Mouse (Mus musculus) urinary bladder, postnatal 14 days (tissue): ENCODE results near the gene Tnfrsf8.
"Not testable (repeated sequence)": the region's sequence is repeated elsewhere in the genome, so short reads cannot be mapped to it uniquely, and the experiment has no call there.

Experiments
- DNase-seq: peaks from one replicate; pipeline ENCODE4 v3.0.0; 2021; ENCODE audit warnings: low spot score

The Tnfrsf8 gene

DNA sequence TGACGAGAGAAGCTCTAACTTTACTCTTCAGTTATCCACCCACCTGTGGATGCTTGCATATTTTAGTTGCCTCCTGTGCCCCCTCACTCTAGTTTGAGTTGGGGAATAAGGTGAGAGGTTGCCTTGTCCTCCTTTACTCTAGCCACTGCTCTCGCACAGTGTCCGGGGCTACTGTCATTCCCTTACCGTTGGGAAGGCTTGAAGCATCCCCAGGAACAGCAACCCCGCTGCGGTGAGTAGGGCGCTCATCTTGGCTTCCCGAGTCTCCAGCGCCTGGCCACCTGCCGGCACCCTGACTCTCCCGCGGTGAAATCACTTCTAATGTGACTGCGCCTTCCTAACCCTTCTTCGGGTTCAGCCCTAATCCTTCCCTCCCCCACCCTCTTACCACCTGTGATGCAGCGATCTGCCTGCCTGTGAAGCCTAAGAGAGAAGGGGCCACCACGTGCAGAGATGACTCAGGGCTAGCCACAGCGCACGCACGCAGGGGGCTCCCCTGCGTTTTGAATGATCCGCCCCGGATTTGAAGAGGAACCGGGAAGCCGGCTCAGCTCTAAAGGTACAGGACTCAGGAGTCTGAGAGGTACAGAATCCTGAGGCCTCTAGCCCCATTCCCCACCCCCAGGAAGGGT, at the start of gene Tnfrsf8:
Gene Tnfrsf8, minus strand, starts transcription at position 329 of the 632 bp plus-strand sequence.
- no peak for DNase-seq

DNA sequence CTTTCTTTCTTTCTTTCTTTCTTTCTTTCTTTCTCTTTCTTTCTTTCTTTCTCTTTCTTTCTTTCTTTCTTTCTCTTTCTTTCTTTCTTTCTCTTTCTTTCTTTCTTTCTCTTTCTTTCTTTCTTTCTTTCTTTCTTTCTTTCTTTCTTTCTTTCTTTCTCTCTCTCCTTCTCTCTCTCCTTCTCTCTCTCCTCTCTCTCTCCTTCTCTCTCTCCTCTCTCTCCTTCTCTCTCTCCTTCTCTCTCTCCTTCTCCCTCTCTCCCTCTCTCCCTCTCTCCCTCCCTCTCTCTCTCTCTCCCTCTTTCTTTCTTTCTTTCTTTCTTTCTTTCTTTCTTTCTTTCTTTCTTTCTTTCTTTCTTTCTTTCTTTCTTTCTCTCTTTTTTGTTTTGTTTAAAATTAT, 46.7 kb upstream of the Tnfrsf8 start:
- not testable (repeated sequence) for DNase-seq

DNA sequence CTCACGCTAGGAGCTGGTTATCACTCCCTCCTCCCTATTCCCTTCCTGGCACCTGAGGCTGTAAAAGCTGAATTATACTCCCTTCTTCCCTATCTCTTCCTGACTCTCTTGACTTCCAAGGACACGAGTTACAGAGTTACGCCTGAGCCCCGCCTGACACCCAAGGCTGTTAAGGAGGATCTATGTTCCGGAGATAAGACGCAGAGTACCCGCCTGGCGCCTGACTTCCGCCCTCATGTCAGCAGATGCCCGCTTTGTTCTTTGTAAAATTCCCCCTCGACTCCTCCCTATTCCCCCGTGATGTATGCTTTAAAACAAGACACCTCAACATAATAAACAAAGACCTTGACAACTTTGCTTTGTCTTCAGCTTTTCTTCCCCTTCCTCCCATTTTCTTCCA, 46.1 kb upstream of the Tnfrsf8 start:
- no peak for DNase-seq

DNA sequence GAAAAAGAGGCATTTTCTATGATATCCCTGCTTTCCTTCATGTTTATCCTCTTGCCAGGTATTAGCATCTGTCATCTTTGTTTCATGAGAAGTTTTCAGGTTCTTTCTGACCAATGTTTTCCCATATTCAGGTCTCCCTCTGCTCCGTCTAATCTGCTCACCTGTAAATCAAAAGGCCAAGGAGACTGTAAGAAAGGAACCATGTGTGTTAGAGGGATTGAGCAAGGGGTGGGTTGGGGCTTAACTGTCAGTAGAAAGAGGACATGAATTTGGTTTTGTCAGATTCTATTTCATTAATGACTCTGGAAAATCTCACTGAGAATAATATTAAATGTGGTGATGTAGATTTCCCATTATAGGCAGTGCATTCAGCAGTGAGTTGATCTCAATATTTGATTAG, 45.6 kb upstream of the Tnfrsf8 start:
- DNase-seq = no peak

DNA sequence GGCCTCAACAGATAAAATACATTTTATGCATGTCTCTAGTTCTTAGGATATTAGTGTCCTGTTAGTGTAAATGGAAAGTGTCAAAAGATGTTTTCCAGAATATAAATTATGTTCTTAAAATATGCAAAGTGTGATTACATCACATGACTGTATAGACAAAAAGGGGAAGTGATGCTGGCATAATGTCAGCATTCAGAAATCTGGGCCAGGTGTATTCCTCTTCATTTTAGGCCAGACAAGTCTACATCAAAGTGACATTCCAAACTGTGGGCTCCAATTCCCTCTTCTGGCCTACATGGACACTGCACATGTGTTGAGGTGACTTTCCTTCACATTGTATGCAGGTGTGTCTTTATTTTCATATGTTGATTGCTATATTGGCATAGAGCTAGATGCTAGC, 41.3 kb upstream of the Tnfrsf8 start:
- no peak for DNase-seq

DNA sequence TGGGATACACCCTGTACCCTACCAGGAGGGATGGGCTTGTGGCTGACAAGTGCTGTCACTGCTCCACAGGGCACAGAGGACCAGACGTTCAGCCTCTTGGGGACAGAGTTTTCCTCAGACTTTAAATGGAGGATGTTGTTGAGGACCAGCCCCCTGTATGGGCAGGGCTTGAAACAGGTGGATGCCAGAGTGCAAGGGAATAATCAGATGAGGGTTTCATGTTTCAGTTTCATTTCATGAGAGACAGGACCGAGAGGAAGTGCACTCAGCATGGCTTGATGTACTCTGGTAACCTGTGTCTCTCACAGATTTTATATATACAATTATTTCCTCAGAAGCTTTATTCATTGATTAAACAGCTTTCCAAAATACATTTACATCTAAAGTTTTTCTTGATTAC, 38.9 kb upstream of the Tnfrsf8 start:
- DNase-seq = no peak

DNA sequence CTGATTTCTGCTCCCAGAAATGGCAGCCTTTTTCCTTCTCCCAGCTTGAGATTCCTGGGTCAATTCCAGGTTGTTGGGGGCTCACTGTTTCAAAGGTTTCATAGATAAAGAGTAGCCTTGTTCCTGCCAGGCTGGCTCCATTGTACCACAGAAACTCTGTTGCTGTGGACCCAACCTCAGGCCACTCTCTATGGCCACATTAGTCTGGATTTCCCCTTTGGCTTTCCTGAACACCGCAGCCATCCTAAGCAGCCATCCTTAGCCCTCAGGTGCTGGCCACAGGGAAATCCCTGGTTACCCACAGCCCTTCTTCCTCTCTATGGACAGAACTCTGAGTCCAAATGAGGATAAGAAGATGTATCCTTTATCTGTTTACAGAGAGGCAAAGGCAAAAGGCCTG, 30.0 kb upstream of the Tnfrsf8 start:
- DNase-seq = no peak

DNA sequence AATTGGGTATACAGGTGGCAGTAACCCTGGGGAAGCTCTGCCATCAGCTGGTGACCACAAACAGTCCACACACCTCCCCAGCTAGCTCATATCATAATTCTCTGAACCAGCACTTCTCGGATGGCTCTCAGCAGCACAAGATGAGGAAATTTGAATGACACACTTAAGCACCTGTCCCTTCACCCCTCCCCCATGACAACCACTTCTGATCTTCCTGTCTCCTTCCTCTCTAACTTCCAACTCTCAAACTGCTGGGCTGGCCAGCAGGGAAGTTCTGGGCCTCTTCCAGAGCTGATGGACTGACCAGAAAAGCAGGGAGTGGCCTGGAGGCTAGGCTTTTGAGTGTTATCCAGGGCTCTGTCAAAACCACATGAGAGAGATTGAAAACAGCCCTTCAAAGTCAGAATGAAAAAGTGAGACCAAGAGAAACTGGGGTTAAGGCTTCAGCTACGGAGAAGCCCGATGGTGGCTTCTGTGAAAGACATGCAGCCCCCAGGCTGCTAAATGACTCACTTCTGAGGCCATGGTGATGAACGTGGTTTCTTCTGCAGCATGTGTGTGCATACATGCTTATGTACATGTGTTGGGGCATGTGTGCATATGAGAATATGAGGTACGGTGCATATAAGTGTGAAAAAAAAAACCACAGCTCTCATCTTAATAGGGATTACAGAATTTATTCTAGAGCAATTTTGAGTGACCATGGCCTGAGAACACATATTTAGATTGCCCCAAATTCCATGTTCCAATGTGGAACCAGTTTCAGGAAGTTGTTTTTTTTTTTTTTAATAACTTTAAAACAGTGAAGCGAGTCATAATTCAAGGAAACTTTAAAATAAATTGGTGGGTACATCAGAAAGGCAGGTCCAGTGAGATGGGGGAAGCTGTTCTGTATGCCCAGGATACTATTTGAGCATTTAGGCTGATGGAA, 27.2 kb upstream of the Tnfrsf8 start:
- DNase-seq = no peak

DNA sequence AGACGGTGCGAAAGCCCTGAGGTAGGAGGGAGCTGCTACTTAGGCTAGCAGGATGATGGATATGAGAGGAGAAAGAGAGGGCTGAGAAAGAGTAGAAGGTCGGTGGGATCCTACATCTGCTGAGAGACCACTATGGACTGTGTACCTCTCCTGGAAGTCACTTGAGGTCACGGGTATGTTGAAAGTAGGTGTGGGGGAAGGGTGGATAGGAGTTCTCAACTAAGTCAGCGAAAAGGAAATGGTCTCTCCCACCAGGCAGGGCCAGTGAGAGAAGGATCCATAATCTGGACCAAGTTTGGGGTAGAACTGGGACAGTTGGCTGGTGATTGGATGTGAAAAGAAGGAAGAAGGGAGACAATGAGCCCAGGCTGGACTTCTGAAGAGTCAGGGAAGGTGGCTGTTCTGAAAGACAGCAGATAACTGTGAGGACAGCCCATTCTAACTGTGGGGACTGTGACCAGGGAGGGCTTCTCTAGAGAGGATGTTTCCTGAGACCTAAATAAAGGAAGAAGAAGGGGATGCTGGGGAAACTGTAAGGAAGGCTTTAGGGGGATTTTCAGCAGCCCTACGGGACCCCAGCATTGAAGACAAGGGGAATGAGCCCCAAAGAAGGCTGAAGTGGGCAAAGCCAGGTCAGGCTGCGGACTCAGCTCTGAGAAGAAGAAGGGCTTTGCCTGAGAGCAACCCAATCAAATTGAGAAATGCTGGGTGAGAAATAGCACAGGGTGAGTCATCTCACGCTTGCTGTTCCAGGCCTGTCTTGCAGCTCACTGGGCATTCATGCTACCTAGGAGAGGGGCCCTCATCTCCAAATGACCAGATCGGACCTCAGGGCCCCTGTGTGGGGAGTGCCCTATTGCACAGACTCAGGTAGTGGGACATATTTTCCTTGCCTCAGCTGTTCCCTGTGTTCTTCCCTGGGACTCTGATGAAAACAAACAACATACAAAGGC, 23.2 kb upstream of the Tnfrsf8 start:
- no peak for DNase-seq

DNA sequence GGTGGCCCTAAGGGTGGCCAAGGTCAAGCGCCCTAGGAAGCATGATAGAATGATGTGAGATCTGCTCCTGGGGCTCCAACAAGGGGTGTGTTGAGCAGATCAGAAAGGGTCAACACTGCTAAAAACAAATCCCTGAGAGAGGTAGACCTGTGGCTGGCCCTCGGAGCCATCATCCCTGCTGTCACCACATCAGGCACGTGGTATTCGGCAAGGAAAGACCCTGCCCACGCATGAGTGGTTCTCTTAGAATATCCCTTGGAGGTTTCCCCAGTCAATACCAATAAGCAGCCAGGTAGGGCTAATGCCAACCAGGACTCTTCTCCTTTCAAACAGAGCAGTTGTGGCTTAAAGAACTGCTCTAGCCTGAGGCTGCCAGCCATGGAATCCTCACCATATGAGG, 21.6 kb upstream of the Tnfrsf8 start:
- DNase-seq = no peak

DNA sequence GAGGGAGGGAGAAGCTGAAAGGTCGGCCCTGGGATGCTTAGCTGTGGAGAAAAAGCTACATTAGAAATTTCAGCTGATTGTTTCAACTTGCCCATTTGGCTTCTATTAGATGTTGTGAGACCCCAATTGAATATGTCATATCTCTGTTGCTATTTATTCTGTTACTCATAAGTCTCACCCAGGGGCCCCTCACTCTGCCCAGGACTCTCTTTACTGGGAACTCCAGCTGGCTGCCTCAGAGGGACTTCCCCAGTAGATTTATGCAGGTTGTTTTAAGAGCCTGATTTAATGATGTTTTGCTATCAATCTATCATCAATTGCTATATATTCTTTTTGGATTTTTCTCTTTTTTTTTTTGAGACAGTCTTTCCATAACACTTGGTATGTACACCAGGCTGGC, 21.1 kb upstream of the Tnfrsf8 start:
- no peak for DNase-seq

DNA sequence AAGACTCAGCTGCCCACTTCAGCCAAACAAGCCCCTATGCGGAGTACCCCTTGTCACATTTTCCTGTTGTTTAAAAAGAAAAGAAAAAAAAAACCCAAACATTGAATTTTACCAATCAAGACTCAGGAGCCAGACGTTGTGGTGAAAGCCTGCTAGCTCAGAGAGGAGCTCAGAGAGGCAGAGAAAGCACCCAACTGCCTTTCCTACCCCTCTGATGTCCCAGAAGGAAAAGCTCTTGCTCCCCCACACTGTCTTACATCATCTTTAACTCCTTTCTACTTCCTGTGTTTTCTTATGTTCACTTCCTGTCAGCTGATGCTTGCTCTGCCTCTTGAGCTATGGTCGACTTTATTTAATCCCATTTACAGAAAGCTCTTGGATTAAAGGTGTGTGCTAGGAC, 8.7 kb upstream of the Tnfrsf8 start:
- no peak for DNase-seq

DNA sequence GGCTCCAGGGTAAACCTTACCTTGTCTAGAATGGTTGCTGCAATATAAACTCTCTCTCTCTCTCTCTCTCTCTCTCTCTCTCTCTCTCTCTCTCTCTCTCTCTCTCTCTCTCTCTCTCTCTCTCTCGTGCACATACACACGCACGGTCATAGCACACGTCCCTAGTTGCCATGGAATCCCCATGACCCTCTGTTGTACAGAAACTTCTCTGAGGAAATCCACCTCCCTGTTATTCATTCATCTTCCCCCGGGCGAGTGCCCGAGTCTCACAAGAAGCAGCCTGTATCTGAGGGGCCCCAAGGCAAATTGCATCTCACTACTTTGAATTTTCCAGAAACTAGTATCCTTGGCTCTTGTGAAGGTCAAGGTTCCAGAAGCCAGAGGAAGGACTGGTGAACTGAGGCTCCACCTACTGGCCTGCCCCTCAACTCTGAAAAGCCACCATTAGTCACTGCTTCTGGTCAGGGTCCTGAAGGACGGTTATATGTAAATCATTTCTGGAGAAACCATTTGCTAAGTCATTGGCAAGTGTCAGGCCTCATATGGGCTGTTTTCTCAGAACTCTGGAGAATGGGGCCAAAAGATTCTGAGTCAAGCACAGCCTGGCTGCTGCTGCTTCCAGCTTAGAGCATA, 8.1 kb upstream of the Tnfrsf8 start:
- no peak for DNase-seq

DNA sequence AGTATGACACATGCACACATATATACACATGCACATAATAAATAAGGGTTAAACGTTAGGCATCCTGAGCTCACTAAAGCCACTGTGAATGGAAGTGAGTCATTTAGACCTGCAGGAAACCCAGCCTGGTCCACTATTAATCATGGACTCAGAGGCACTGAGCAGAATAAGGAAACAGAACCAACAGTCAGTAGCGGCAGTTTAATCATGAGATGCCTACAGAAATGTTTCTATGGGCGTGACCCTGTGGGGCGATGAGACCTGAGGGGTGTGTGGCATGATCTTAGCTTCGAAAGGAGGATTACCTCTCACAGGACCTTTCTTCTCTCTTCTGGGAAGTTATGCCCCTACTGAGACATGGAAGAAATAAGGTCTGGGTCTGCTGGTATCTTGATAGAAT, 7.2 kb upstream of the Tnfrsf8 start:
- DNase-seq = no peak

DNA sequence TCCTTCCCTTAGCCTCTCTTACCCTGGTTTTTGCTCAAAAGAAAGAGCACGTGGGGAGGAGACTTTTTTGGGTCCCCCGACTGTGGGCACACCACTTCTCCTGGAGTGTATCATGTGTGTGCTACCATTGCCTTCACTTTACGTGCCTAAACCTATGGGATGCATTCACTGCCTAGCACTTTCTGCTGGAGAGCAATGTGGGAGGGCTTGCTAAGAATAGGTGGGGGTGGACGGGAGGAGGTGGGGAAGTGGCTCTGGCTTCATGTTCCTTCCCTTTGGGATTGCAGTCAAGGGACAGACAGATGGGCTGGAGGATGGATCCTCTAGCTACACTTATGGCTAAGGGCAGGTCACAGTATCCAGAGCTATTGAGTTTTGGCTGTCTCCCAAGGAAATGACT, 5.7 kb upstream of the Tnfrsf8 start:
- no peak for DNase-seq

DNA sequence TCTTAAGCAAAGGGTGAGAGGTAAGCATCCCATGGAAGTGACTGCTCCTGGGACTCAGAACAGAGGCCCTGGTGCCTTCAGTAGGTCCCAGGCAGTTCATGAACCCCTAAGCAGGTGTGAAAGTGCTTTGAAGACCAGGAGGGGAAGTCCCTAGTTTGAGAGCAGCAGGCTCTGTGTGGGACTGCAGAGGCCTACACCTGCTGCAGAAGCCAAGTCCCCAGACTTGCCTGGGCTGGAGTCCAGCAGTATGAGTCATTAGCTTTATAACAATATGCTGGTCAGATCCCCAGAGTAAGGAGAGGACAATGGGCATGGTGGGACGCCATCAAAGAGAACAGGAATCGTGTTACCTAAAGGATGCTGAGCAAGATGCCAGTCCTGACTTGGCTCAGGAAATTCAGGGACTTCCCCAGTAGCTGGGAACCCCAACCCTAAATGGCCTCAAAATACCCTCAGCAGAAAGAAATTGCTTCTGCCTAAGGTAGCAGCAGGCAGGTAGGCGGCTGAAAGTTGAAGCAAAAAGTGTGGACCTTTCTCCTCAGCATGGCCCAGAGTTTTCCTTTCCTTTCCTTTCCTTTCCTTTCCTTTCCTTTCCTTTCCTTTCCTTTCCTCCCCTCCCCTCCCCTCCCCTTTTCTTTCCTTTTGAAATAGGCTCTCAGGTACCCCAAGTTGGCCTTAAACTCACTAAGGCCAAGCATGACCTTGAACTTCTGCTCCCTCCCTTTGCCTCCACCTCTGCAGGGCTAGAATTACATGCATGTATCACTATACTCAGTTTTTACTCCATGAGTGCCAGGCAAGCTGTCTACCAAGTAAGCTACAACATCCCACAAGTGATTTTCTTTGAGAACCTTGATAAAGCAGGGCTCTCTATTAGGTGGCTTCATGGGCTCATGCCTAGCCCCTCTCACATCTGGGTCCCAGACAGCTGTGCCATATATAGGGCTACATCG, 4.6 kb upstream of the Tnfrsf8 start:
- peak; percentile 19 for DNase-seq

DNA sequence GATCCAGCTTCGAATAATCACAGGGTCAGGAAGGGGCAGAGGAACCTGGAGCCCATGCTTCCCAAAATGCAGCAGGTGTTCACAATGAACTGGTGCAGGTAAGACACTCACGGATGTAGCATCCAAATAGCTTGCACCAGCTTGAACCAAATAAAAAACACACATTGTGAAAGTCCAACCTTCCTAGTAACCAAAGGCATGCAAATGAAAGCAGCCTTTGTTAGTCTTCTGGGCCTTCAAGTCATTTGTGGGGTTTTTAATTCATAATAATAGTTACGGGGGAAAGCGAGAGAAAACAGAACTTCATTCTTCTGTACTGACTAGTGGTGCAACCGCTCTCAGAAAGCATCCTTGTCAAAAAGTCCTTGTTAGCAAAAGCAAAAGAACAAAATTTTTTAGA, 1.7 kb upstream of the Tnfrsf8 start:
- no peak for DNase-seq

DNA sequence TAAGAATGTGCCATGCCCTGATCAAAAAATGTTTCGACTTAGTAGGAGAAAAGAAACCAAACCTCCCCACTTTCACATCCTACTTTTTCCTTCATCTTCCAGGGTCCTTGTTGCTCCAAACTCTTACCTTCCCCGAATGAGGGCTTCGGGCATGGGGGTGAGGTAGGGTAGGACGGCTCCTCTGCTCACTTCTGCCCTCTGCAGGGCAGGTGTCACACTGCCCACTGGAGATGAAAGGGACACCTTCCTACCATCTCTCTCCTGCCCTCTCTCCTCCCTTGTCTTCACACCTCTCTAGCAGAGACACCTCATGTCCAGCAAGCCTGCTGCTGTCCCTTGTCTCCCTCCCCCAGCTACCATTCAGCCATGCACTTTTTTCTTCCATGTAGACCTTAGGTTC, 998 bp downstream of the Tnfrsf8 start:
- no peak for DNase-seq

DNA sequence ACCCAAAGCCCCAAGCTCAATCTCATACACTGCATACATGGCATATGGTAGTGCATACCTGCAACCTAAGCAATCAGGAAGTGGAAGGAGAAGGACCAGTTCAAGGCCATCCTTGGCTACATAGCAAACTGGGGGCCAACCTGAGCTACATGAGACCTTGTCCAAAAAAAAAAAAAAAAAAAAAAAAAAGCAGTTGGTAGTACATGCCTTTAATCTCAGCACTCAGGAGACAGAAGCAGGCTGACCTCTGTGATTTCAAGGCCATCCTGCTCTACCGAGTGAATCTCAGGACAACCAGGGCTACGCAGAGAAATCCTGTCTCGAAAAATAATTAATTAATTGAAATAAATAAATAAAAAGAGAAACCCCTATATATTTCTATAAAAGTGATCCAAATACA, 1.7 kb downstream of the Tnfrsf8 start:
- no peak for DNase-seq

DNA sequence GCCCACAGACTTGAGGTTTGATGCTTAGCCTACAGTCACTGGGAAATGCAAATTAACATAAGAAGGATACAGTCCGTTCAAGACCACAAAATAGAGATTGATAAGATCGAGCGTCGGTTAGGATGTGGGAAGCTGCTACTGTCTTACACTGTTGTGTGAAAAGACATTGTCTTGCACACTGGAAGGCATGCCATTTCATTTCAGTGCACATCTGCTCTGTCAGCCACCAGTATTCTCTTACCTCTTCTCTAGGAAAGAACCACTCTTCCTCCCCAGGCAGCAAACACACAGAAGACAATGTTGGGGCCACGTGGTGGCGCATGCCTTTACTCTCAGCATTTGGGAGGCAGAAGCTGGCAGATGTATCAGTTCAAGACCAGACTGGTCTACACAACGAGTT, 2.4 kb downstream of the Tnfrsf8 start:
- no peak for DNase-seq

DNA sequence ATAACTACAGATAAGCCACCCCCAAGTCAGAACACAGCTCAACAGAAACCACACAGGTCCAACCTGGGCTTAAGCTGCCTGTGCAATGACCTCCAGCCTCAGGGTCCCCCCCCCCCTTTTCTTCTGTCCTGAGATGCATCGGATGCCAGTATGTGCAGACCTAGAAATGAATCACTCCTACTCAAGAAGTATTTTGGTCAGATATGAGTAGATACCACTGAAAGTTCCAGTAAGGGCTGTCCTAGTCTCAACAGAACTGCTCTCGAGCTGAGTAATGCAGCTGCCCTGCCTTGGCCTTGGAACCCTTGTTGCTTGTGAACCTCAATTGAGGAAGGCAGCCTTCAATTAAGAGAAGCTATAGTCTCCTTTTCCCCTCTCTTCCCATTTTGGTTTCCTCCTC, 4.1 kb downstream of the Tnfrsf8 start:
- DNase-seq = no peak
